Mouse (Mus musculus): ENCODE data around the gene Dnajc12.
"Not testable (repeated sequence)": the region's sequence is repeated elsewhere in the genome, so short reads cannot be mapped to it uniquely, and the experiment has no call there.

The Dnajc12 gene

DNA sequence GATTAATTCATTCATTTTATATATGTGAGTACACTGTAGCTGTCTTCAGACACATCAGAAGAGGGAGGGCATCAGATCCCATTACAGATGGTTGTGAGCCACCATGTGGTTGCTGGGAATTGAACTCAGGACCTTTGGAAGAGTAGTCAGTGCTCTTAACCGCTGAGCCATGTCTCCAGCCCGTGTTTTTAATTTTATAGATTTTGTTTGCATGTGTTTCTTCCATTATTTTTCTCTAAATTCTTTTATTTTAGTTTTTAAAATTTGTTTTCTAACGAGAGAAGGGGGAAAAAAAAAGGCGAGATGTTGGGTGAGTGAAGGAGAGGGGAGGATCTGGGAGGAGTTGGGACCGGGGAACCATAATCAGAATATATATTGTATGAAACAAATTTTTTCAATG is 3.7 kb downstream of the Dnajc12 start:
- not testable (repeated sequence) for ATAC-seq (ENCODE audit: insufficient number of reproducible peaks, low FRiP score, low TSS enrichment)

DNA sequence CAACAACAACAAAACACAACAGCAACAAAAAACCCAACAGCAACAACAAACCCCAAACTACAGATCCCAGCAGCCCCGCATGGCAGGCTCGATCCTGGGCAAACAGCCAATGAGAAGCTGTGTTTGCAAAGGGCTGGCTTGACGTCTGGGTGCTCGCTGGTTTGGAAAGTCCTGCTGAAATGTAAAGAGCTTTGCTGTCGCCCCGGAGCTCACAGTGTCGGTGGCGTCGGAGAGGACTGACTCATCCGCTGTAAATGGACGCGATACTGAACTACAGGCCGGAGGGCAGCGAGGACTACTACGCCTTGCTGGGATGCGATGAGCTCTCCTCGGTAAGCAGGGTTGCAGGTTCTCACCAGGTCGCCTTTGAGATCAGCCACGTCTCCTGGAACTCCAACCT is 4.2 kb downstream of the Dnajc12 start:
- peak; percentile 76 for ATAC-seq (ENCODE audit: insufficient number of reproducible peaks, low FRiP score, low TSS enrichment)

DNA sequence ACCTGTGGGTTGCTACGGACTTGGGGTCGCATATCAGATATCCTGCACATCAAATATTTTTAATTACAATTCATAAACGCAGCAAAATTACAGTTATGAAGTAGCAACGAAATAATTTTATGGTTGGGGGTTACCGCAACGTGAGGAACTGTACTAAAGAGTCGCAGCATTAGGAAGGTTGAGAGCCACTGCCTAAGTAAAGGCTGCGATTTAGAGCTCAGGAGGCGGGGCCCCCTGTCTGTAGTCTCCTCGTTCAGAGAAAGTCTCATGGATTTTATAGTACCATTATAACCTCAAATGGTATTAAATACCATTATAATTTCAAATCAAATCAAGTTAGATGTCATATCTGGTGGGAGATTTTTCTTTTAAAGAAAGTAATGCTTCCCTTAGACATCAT is 4.7 kb downstream of the Dnajc12 start:
- no peak for ATAC-seq (ENCODE audit: insufficient number of reproducible peaks, low FRiP score, low TSS enrichment)

DNA sequence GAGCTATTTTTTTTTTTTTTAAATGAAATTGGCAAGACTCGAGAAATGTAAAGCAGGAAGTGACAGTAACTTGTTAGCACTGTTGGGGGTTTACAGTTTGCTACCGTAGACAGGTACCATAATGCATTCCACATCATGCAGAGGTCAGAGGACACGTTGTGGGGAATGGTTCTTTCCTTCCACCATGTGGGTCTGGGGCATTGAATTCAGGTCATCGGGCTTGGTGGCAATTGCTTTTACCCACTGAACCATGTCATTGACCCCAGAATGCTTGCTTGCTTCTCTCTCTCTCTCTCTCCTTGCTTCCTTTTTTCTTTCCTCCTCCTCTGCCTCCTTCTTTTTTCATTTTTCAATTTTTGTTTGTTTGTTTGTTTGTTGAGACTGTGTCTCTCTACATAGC is 6.7 kb downstream of the Dnajc12 start:
- ATAC-seq (ENCODE audit: insufficient number of reproducible peaks, low FRiP score, low TSS enrichment), result no peak

DNA sequence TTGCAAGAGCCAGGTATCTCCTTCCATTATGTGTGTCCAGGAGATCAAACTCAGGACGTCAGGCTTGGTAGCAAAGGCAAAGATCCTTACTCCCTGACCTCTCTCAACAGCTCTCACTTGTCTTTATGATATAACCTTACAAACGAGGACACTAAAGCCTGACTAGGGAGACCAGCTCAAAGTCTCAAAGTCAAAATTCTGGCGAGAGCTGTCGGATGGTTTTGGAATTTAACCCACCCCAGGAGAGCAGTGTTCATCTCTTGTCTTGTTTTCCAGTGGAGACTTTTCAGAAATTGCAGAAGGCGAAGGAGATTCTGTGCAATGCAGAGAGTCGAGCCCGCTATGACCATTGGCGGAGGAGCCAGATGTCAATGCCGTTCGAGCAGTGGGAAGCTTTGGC is 14.7 kb downstream of the Dnajc12 start:
- no peak for ATAC-seq (ENCODE audit: insufficient number of reproducible peaks, low FRiP score, low TSS enrichment)

DNA sequence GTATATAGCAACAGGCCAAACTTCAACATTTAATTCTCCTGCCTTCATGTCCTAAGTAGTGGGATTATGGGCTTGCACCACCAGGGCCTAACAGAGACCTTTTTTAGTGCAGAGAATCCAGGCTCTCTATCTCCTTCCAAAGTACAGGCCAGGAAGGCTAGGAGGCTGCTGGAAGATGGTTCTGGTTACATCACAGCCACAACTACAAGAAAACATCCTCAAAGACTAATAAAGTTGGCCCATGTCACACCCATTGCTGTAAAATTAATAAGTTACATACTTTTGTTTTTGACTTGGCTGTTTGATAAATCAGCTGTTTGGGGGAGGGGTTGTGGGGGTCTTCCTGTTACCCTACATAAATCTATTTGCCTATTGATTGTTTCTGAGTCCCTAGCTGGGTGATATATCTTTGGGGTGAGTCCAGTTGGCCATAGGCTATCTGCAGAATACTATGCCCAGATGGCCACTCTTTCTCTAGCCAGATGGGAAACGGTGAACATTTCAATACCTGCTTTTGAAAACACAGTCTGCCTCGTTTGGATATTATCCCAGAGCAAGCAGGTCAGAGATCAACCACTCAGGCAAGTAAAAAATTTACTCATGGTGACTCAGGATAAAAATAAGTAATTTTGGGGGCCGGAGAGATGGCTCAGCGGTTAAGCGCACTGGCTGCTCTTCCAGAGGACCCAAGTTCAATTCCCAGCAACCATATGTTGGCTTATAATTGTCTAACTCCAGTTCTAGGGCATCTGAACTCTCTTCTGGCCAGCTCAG is 20.7 kb downstream of the Dnajc12 start:
- ATAC-seq (ENCODE audit: insufficient number of reproducible peaks, low FRiP score, low TSS enrichment), result peak; percentile 87

DNA sequence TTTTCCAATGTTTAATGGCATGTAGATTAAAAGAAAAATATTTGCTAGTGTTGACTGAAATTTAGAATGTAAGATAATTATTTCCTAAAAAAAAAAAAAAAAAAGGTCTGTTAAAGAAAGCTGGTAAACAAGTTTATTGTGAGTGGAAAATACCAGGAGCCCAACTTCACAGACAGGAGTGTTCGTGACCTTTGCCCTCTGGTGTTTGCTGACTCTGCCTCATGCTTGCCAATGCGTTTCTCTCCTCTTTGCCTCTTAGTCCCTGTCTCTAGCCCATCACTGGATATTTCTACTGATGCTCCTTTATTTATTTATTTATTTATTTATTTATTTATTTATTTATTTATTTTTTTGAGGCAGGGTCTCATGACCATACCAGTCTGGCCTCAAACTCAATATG is 21.4 kb downstream of the Dnajc12 start:
- no peak for ATAC-seq (ENCODE audit: insufficient number of reproducible peaks, low FRiP score, low TSS enrichment)

DNA sequence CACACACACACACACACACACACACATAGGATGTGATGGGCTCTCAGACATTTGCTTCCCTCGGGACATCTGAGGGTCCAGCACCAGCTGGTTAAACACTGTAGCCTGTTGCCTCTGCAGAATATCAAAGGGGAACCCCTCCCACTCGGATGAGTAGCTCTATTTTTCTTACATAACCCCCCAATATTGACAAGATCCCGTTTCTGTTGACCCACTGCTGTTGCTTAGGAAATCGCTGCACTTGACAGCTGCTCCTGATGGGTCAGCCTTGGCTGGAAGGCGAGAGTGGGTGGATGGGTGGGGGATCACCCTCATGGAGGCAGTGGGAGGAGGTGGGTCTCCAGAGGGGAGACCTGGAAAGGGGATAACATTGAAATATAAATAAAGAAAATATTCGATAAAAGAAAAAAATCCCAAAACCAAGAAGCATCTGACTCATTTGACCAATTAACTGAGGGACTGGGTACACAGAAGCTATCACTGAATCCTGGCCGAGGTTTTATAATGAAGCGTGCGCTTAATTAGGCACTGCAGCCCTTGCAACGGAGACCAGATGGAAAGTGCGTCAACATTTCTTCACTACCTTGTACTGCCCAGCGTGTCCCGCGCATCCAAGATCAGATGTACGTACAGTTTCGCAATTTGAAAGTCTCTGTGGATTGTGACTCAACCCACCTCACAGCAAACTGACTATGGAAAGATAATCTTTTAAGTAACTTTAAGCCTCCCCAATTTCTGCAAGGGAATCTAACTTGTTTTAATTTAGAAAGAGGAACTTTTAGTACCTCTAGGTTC is 28.1 kb downstream of the Dnajc12 start:
- ATAC-seq (ENCODE audit: insufficient number of reproducible peaks, low FRiP score, low TSS enrichment), result no peak

DNA sequence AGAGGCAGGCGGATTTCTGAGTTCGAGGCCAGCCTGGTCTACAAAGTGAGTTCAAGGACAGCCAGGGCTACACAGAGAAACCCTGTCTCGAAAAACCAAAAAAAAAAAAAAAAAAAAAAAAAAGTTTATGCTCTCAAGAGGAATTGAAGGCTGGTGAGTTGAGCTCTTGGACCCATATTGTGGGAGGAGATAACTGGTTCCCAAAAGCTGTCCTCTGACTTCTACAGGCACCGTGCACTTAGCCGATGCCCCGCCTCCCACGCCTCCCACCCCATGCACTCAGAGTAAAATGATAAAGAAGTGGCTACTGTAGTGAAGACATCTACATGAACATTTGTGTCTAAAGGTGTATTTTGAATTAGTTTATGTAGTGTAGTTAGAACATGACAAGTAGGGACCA is 29.4 kb downstream of the Dnajc12 start:
- ATAC-seq (ENCODE audit: insufficient number of reproducible peaks, low FRiP score, low TSS enrichment), result not testable (repeated sequence)

DNA sequence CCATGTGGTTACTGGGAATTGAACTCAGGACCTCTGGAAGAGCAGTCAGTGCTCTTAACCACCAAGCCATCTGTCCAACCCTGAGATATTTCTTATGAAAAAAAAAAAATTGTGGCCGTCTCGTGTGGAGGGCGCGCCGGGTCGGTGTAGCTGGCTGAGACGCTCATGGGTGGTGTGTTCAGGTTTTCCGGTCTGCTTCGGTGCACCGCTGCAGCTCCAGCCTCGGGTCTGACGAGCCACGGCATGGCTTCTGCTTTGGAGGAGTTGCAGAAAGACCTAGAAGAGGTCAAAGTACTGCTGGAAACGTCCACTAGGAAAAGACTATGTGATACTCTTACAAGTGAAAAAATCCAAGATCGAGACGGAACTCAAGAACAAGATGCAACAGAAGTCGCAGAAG is 30.5 kb downstream of the Dnajc12 start:
- no peak for ATAC-seq (ENCODE audit: insufficient number of reproducible peaks, low FRiP score, low TSS enrichment)

DNA sequence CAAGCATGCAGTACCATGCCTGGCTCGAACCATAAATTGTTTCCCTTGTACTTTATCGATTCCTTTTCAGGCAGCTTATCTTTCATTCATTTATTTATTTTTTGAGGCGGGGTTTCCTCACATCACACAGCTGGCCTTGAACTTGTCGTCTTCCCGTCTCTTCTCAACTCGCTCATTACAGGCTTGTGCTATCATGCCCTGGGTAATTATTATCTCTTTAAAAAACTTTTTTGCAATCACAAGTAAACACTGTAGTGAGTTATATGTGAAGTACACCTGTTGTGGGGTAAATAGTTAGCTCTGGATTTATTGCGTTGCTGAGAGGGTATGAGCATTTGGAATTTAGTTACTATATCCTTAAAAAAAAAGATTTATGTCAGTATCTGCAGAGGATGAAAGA is 33.0 kb downstream of the Dnajc12 start:
- no peak for ATAC-seq (ENCODE audit: insufficient number of reproducible peaks, low FRiP score, low TSS enrichment)

DNA sequence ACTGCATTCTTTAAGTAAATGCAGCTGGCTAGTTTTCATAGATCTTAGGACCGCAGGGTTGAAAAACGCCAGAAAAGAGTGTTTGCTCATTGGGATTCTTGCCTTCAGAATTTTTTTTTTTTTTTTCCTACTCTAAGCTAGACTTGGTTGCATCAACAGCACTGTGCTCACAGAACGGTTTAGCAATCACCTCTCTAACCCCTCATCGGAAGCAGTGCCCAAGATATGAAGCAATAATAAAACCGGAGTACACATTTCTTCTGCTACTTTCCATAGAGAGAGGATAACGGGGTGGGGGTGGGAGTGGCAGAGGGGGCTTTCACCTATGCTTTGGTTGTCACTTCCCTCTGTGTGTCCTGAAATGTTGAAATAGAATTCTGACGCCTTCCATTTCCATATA is 33.6 kb downstream of the Dnajc12 start:
- no peak for ATAC-seq (ENCODE audit: insufficient number of reproducible peaks, low FRiP score, low TSS enrichment)

DNA sequence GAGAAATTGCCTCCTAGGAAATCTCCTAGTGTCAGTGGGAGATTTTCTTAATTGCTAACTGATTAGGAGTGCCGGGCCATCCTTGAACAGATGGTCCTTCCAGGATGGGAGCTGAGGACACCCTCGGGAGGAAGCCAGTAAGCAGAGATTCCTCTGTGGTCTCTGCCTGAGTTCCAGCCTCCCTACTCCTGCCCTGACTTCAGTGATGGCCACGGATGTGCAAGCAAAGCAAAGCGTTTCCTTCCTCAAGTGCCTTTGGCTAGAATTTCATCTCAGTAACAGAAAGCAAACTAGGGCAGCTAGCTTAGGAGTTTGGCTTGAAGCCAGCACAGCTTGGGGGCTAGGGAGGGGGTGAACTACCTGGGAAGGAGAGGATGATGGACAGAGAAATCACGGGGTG is 34.8 kb downstream of the Dnajc12 start:
- ATAC-seq (ENCODE audit: insufficient number of reproducible peaks, low FRiP score, low TSS enrichment), result no peak

DNA sequence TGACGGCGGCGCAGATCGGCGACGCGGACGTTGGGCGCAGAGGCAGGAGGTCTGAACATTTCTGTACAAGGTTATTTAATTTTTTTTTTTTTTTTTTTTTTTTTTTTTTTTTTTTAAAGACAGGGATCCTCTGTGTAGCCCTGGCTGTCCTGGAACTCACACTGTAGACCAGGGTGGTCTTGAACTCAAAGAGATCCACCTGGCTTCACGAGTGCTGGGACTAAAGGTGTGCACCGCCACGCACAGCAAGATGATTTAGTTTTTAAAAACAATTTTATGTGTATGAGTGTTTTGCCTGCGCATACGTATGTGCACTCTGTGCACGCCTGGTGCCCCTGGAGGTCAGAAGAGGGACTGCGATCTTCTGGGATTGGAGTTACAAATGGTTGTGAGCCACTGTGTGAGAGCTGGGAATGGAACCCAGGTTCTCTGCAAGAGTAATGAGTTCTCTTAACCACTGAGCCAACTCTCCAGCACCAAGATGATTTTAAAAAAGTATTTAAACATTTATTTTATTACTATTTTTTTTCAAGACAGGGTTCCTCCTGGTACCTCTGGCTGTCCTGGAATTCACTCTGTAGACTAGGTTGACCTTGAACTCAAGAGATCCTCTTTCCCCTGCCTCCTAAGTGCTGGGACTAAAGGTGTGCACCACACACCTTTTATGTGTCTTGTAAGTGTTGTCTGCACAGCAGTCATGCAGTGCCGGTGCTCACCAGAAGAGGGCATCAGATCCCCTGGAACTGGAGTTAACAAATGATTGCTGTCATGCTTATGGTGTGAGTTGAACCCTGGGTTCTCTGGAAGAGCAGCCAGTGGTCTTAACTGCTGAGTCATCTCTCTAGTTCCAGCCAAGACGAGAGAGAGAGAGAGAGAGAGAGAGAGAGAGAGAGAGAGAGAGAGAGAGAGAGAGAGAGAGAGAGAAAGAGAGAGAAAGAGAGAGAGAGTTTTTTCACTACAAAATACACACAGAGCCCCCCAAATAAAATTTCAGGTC is 39.8 kb downstream of the Dnajc12 start, which contains the start of gene Gm7075:
Gene Gm7075, minus strand, starts transcription at position 51 of the 997 bp plus-strand sequence.
- no peak for ATAC-seq (ENCODE audit: insufficient number of reproducible peaks, low FRiP score, low TSS enrichment)

DNA sequence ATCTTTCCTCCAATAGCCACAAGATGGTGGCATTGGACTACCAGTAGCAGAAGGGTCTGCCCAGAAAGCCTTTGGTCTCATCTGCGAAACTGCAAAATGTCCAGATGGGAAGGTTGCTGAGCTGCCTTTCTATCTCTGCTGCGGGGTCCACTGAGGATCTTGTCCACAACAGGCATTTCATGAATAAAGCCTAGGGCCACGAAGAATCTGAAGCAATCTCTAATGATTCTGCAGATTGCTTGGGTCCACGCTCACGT is 40.4 kb downstream of the Dnajc12 start:
- ATAC-seq (ENCODE audit: insufficient number of reproducible peaks, low FRiP score, low TSS enrichment), result no peak

DNA sequence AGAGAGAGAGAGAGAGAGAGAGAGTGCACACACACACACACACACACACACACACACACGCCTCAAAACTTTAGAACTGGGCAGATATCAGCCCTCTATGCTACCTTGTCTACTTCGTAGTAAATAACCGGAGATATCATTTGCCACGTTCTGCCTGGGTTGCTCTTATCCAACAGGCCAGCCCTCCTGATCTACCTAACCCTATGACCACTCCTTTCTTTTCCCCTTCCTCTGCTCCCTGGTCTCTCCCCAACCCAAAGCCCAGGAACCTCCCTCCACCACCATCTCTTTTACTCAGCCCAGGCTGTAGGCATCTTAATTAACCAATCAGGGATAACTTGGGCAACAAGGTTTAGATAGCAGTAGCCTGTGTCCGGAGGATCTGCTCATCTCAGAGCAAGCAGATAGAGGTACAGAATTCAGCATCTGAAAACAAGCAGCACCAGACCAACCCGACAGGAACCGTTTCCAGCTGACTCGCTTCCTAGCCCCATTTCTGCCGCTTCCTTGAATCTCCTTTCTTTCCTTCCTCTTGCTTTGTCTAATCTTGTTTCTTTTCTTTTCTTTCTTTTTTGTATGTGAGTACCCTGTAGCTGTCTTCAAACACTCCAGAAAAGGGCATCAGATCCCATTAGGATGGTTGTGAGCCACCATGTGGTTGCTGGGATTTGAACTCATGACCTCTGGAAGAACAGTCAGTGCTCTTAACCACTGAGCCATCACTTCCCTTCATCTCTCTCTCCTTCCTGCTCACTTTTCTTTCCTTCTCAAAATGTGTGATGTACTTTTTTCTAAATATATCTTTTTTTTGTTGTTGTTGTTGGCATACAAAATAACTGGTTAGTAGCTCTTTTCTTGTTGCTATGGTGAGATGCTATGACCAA is 41.6 kb downstream of the Dnajc12 start:
- no peak for ATAC-seq (ENCODE audit: insufficient number of reproducible peaks, low FRiP score, low TSS enrichment)

DNA sequence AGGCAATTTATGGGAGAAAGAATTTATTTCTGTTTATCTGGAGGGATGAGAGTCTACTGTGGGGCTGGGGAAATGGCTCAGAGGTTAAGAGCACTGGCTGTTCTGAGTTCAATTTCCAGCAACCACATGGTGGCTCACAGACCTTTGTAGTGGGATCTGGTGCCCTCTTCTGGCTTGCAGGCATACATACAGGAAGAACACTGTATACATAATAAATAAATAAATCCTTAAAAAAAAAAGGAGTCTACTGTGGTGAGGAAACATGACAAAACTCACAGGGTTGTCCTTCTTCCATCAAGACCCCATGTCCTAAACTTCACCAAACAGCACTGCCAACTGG is 42.2 kb downstream of the Dnajc12 start:
- ATAC-seq (ENCODE audit: insufficient number of reproducible peaks, low FRiP score, low TSS enrichment), result no peak

DNA sequence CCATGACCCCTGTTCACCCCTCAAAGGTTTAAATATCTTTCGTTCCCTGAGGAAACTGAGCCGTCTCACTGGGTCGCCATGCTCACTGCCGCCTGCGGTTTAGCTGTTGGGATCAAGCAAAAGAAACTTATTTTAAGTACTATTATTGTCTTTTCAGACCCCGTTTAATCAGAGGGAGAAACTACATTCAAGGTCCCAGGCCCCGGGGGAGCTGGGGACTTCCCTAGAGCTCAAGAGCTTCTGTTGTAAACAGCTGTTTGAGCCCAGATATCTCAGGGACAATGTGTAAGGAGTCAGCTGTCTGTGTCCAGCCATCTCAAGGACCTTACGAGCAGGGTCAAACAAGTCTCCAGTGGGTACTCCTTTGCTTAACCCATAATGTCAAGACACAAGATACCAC is 44.9 kb downstream of the Dnajc12 start:
- ATAC-seq (ENCODE audit: insufficient number of reproducible peaks, low FRiP score, low TSS enrichment), result no peak

DNA sequence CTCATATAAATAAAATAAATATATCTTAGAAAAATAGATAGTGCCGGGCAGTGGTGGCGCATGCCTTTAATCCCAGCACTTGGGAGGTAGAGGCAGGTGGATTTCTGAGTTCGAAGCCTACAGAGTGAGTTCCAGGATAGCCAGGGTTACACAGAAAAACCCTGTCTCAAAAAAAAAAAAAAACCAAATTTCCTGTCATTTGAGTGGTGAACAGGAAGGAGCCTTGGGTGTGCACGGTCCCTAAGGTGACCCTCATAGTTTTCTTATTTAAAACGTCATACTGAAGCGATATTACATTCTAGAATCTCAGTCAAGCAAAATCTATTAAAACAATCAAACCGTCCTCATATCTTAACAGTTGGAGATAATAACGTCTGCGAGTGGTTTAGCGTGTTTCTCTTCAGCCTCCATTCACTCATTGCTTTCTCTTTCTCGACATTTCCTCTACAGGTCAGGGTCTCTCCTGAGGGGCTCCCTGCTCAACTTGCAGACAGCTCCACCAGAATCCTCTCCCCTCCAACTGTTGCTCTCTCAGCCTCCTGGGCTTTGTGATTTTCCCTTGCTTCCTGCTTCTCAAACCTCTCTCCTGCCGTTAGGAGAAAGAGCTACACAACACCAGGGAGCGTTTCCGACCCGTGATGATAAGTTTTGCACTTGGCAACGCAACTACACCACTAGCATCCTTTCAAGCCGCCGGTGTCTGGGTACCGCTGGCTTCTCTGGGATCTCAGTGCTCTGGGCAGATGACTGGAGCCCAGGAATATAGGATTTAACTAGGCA is 46.2 kb downstream of the Dnajc12 start:
- 0 out of 2 replicates have a peak, but pooled peaks have one; percentile 12 for ATAC-seq (ENCODE audit: insufficient number of reproducible peaks, low FRiP score, low TSS enrichment)

Data from cerebellum, adult (tissue).